Mouse (Mus musculus) liver, postnatal 0 days (tissue): Measurements from ENCODE around the gene Lipc.

Experiments used
- CTCF ChIP-seq: sonication (generic); IDR thresholded peaks from 2 replicates; pipeline ENCODE4 v1.5.1; 2016; ENCODE audit warnings: antibody characterized with exemption, low read depth
- EP300 ChIP-seq: IDR thresholded peaks from 2 replicates; pipeline ENCODE4 v1.6.1; 2016; ENCODE audit warnings: antibody characterized with exemption, low read depth, mild to moderate bottlenecking

GRCm38 (mm10) chr9:70958381-70958780, 6.4 kb upstream of the Lipc start:
- no peak for TF ChIP-seq CTCF
- TF ChIP-seq EP300, result no peak
